Mouse (Mus musculus) testis, postnatal 10 days (tissue): ENCODE data around the gene Gm14443.
"Not testable (repeated sequence)": the region's sequence is repeated elsewhere in the genome, so short reads cannot be mapped to it uniquely, and the experiment has no call there.

ENCODE experiments used
- DNase-seq: peaks from one replicate; pipeline ENCODE4 v3.0.0; 2021; ENCODE audit warnings: low spot score

The Gm14443 gene

GRCm38 (mm10) chr2:175175401-175176180 lies at the start of gene Gm14443:
Gene Gm14443 (minus strand): TSS chr2:175175871.
- DNase-seq = not testable (repeated sequence)

DNA sequence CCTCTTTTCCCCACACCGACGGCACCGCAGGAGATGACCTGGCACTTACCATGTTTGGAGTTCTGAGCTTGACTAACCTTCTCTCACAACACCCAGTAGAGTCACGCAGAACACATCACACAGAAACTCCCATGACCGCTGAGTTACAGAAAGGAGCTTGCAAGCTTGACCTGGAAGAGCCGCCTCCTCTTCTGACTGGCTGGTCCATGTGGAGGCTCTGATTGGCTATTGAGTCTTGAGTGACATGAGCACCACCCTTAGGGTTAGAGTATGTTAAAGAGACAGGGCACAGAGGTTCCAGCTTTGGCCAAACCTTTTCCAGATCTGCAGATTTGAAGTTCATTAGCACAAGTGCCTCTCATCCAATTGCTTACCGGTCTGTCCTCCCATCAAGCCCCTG lies 31.1 kb upstream of the Gm14443 start, which contains the start of gene Gm14391:
TSS of gene Gm14391 (minus strand) at position 186 of the 400 bp plus-strand sequence.
- DNase-seq = not testable (repeated sequence)

GRCm38 (mm10) chr2:175179008-175179407 lies 3.3 kb upstream of the Gm14443 start:
- not testable (repeated sequence) for DNase-seq

DNA sequence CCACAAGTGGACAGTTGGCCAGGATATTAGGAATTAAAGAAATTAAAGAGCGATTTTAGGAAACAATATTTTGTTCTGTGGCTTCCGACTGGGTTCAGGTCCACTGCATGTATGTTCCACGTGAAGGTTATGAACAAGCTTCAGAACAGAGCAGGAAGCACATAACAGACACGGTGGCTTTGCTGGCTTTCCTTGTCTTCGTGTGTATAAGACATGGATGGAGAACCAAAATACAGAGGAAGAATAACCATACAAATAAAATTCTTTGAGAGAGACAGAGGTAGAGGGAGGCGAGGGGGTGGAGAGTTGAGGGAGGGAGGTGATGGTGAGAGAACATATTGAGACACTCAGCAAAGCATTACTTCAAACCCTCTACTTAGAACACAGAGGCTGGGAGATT lies 641 bp upstream of the Gm14443 start:
- no peak for DNase-seq

- not testable (repeated sequence) for DNase-seq
These were observed 1.6 kb downstream of the Gm14443 start for GRCm38 (mm10) chr2:175174058-175174457.

DNA sequence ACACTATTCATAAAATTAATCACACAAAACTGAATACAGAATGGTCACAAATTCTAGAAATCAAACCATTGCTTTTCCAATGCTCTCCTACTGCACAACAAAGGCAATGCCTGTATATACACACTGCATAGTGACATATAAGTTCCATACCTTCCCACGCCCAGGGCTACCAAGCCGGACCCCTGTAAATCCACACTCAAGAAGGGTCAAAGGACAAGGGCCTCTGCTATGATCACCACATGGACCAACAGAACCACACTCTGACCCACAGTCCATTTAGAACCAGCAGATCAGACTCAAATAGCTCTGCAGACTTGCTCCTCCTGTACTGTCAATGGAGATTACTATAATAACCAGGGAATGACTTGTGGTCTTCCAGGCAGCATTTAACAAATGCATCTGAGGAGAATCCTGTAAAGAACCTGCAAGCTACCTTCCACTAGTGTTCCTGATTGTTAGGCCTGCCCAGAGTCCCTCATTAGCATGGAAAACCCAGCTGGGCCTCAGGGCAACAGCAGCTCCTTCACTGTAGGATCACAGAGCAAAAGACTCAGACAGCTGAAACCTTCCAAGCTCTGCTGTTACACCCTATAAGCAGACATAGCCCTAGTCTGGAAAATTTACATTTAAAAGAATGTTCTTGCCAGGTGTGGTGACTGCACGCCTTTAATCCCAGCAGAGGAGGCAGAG lies 2.6 kb downstream of the Gm14443 start:
- not testable (repeated sequence) for DNase-seq

DNA sequence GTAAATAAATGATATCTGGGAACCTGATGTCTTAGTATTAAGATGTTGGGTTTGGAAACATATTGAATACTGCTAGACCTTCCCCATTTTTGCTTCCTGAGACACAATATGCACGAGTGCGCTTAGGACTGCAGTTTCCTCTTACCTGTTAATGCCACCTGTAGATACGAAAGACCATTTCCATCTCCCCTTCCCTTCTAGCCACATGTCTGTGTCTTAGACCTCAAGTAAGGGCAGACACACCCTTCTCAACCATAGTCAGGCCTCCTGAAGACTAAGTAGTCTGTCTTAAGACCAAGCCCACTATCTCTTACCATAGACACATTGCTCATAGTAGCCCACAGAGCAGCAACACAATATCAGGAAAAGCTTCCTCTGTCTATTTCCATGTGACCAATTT lies 3.5 kb downstream of the Gm14443 start:
- no peak for DNase-seq

- not testable (repeated sequence) for DNase-seq
These were observed 8.8 kb downstream of the Gm14443 start for GRCm38 (mm10) chr2:175166870-175167269.

- DNase-seq = not testable (repeated sequence)
These were observed 10.6 kb downstream of the Gm14443 start for GRCm38 (mm10) chr2:175165110-175165509.

GRCm38 (mm10) chr2:175161438-175161837 lies 14.2 kb downstream of the Gm14443 start:
- DNase-seq = not testable (repeated sequence)

- DNase-seq = no peak
These were observed 17.0 kb downstream of the Gm14443 start for GRCm38 (mm10) chr2:175158642-175159041.

DNA sequence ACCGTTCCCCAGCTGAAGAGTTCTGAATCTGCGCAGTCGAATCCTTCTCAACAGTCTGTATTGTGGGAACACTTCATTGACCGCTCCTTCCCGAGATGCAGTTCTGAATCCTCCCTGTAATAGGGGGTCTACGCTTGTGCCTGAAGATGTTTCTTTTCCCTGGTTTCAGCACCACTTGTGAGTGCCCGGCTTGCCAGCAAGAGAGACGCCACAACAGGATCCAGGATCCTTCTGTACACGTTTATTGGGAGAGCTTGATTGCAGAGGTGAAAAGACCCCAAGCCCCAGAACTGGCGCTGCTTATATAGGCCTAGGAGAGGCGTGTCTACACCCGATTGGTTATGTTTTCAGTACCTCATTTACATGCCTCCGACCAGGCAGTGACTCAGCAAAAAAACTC lies 19.0 kb downstream of the Gm14443 start:
- DNase-seq = no peak

- not testable (repeated sequence) for DNase-seq
These were observed 33.7 kb downstream of the Gm14443 start, which contains the start of gene Gm14399 for GRCm38 (mm10) chr2:175141993-175142295. Gene Gm14399 (minus strand): TSS chr2:175142012.

- DNase-seq = not testable (repeated sequence)
These were observed 34.3 kb downstream of the Gm14443 start for GRCm38 (mm10) chr2:175141118-175141992.

GRCm38 (mm10) chr2:175140624-175141023 lies 35.0 kb downstream of the Gm14443 start:
- not testable (repeated sequence) for DNase-seq
